Mouse (Mus musculus): ENCODE measurements around the gene Plek.
"Not testable (repeated sequence)": the region's sequence is repeated elsewhere in the genome, so short reads cannot be mapped to it uniquely, and the experiment has no call there.

DNA sequence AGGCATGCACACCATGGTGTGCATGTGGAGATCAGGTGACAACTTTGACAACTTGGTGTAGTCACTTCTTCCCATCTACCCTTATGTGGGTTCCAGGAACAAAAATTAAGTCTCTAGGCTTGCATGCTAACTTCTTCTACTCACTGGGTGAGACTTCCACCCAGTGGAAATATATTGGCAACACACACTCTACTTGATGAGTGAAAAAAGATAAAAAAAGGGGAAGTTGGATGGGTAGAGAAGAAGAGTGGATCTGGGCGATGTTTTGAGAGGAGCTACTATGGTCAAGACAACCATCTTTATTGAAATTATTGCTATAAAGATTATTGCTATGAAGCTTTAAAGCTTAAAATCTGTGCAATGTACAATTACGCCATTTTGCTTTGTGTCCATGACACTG lies 17.2 kb upstream of the Plek start:
- TF ChIP-seq CTCF (IDR thresholded peaks at IDR 0.05; ENCODE audit: control insufficient read depth, insufficient read depth, low read length); POLR2A (IDR thresholded peaks at IDR 0.05; ENCODE audit: borderline replicate concordance, control insufficient read depth, low read depth, low read length): not testable (repeated sequence)
